8 mouse cellular contexts compared by ENCODE assay signal in the genomic region with DNA sequence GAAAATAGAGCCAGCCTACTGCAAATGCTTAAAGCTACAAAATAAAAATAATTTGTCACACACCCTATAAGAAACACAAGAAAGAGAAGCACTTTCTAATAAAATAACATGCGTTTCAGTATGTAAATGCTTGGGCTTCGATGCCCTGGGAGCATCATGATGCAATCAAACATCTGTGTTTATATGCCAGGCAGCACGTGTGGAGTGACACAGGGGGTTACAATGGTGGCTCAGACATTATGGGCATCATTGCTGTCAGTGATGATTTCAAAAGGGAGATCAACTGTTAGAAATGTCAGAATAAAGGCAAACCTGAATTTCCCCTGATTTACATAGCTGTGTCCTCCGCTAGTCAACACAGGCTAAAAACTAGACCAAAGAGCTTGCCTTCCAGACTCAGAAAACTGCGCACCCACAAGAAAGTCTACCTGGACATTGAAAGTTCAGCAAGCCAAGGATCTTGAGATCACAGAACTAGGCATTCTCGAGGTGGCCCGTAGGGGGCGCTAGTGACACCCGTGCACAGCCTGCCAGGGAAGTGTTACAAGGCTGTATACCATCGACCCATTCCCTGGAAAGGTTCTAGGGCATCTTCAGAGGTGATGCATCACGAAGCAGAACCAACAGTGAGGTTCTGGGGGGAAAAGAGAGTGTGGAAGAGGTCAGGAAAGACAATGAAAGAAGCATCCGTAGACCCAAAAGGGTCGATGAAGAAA. TPM values are rescaled to one million over a fixed set of nuclear protein-coding genes. Genes with fewer than 3 reads are reported as not detected.
DNase-seq lines count a peak whose midpoint lies in the region; ATAC-seq lines count a peak whose summit lies in the region.

No protein-coding gene starts in this region.

- ATAC-seq in forebrain, embryonic 11.5 days (replicated peaks; ENCODE audit: low FRiP score), result no peak
- ATAC-seq in forebrain, embryonic 16.5 days, result no peak
- ATAC-seq in midbrain, embryonic 11.5 days (ENCODE audit: low FRiP score), result no peak
- no peak for ATAC-seq in midbrain, embryonic 14.5 days (ENCODE audit: low FRiP score, low TSS enrichment)
- no peak for ATAC-seq in monocyte, adult 5-6 weeks (replicated peaks; ENCODE audit: insufficient number of reproducible peaks, low FRiP score, low TSS enrichment, poor library complexity, severe bottlenecking)
- no peak for ATAC-seq in neural tube, embryonic 15.5 days (ENCODE audit: low FRiP score)

- WGBS in forebrain, embryonic 11.5 days, result 50% methylated on average over 13 of the region's 13 CpGs
- 48% methylated on average over 13 of the region's 13 CpGs for WGBS in forebrain, embryonic 16.5 days
- 51% methylated on average over 13 of the region's 13 CpGs for WGBS in midbrain, embryonic 11.5 days
- 49% methylated on average over 13 of the region's 13 CpGs for WGBS in midbrain, embryonic 14.5 days
- 48% methylated on average over 13 of the region's 13 CpGs for WGBS in neural tube, embryonic 15.5 days

- H3K27ac ChIP-seq in forebrain, embryonic 11.5 days (ENCODE audit: low read depth, low read length), result no peak overlapping the region
- H3K27ac ChIP-seq in forebrain, embryonic 16.5 days (ENCODE audit: low read length), result no peak overlapping the region
- no peak overlapping the region for H3K27ac ChIP-seq in midbrain, embryonic 11.5 days (ENCODE audit: low read depth, low read length)
- H3K27ac ChIP-seq in midbrain, embryonic 14.5 days (replicated peaks; ENCODE audit: low read depth, low read length), result no peak overlapping the region
- H3K27ac ChIP-seq in neural tube, embryonic 15.5 days (replicated peaks), result no peak overlapping the region

- no peaks in the 10 kb centered on the region for H3K9me3 ChIP-seq in forebrain, embryonic 11.5 days (ENCODE audit: control insufficient read depth, low read length)
- no peaks in the 10 kb centered on the region for H3K9me3 ChIP-seq in forebrain, embryonic 16.5 days (ENCODE audit: control insufficient read depth, low read length)
- H3K9me3 ChIP-seq in midbrain, embryonic 11.5 days (ENCODE audit: control insufficient read depth, low read length), result no peaks in the 10 kb centered on the region
- H3K9me3 ChIP-seq in midbrain, embryonic 14.5 days (ENCODE audit: control insufficient read depth, low read length), result no peaks in the 10 kb centered on the region
- H3K9me3 ChIP-seq in neural tube, embryonic 15.5 days (replicated peaks), result no peaks in the 10 kb centered on the region

- H3K9ac ChIP-seq in forebrain, embryonic 11.5 days (ENCODE audit: low read length), result no peak overlapping the region
- H3K9ac ChIP-seq in forebrain, embryonic 16.5 days (replicated peaks; ENCODE audit: low read depth, low read length), result no peak overlapping the region
- H3K9ac ChIP-seq in midbrain, embryonic 11.5 days (ENCODE audit: low read length), result no peak overlapping the region
- H3K9ac ChIP-seq in midbrain, embryonic 14.5 days (replicated peaks; ENCODE audit: low read length), result no peak overlapping the region
- no peak overlapping the region for H3K9ac ChIP-seq in neural tube, embryonic 15.5 days (replicated peaks)

- no peaks in the 10 kb centered on the region; the same call in 1 of the 2 replicates for H3K27me3 ChIP-seq in forebrain, embryonic 11.5 days (ENCODE audit: control insufficient read depth, insufficient read depth, low read length)
- H3K27me3 ChIP-seq in forebrain, embryonic 16.5 days (replicated peaks; ENCODE audit: control insufficient read depth, insufficient read depth, low read length), result no peaks in the 10 kb centered on the region
- H3K27me3 ChIP-seq in midbrain, embryonic 11.5 days (ENCODE audit: control insufficient read depth, insufficient read depth, low read length), result no peaks in the 10 kb centered on the region
- no peaks in the 10 kb centered on the region for H3K27me3 ChIP-seq in midbrain, embryonic 14.5 days (ENCODE audit: control insufficient read depth, insufficient read depth, low read length)
- no peaks in the 10 kb centered on the region for H3K27me3 ChIP-seq in neural tube, embryonic 15.5 days (replicated peaks)

- H3K36me3 ChIP-seq in forebrain, embryonic 11.5 days (ENCODE audit: control insufficient read depth, insufficient read depth, low read length), result no peaks in the 10 kb centered on the region
- H3K36me3 ChIP-seq in forebrain, embryonic 16.5 days (ENCODE audit: control insufficient read depth, insufficient read depth), result no peaks in the 10 kb centered on the region
- H3K36me3 ChIP-seq in midbrain, embryonic 11.5 days (ENCODE audit: control insufficient read depth, insufficient read depth, low read length), result no peaks in the 10 kb centered on the region
- no peaks in the 10 kb centered on the region for H3K36me3 ChIP-seq in midbrain, embryonic 14.5 days (ENCODE audit: control insufficient read depth, insufficient read depth, low read length)
- H3K36me3 ChIP-seq in neural tube, embryonic 15.5 days, result no peaks in the 10 kb centered on the region

- H3K4me2 ChIP-seq in forebrain, embryonic 11.5 days (ENCODE audit: low read depth, low read length, severe bottlenecking), result no peak overlapping the region
- no peak overlapping the region for H3K4me2 ChIP-seq in forebrain, embryonic 16.5 days (ENCODE audit: low read length)
- H3K4me2 ChIP-seq in midbrain, embryonic 11.5 days, result no peak overlapping the region
- no peak overlapping the region for H3K4me2 ChIP-seq in midbrain, embryonic 14.5 days (ENCODE audit: low read length)
- H3K4me2 ChIP-seq in neural tube, embryonic 15.5 days, result no peak overlapping the region

- peak; percentile 61 for DNase-seq in forebrain, embryonic 11.5 days (ENCODE audit: low spot score)
- DNase-seq in midbrain, embryonic 11.5 days (ENCODE audit: low spot score, missing footprints), result peak; percentile 86
- no peak for DNase-seq in midbrain, embryonic 14.5 days
- DNase-seq in cerebellum, postnatal 10 days, result peak; percentile 73 to 76
- peak; percentile 54 for DNase-seq in naive thymus-derived CD4-positive, alpha-beta T cell, adult 2 months (ENCODE audit: low read depth)

- H3K4me3 ChIP-seq in forebrain, embryonic 11.5 days (ENCODE audit: low read depth, low read length), result no peak overlapping the region
- no peak overlapping the region for H3K4me3 ChIP-seq in forebrain, embryonic 16.5 days (replicated peaks; ENCODE audit: low read length)
- H3K4me3 ChIP-seq in midbrain, embryonic 11.5 days (ENCODE audit: low read depth, low read length), result no peak overlapping the region
- no peak overlapping the region for H3K4me3 ChIP-seq in midbrain, embryonic 14.5 days (replicated peaks; ENCODE audit: low read depth, low read length)
- no peak overlapping the region for H3K4me3 ChIP-seq in neural tube, embryonic 15.5 days (replicated peaks)

- no peaks in the 10 kb centered on the region for H3K4me1 ChIP-seq in forebrain, embryonic 11.5 days (replicated peaks; ENCODE audit: control insufficient read depth, insufficient read depth, low read length)
- H3K4me1 ChIP-seq in forebrain, embryonic 16.5 days (replicated peaks; ENCODE audit: control insufficient read depth, insufficient read depth, low read length), result peaks cover 8% of the 10 kb centered on the region; the same call in 1 of the 2 replicates
- no peaks in the 10 kb centered on the region for H3K4me1 ChIP-seq in midbrain, embryonic 11.5 days (ENCODE audit: control insufficient read depth, insufficient read depth, low read length)
- H3K4me1 ChIP-seq in midbrain, embryonic 14.5 days (ENCODE audit: control insufficient read depth, insufficient read depth, low read length), result no peaks in the 10 kb centered on the region
- H3K4me1 ChIP-seq in neural tube, embryonic 15.5 days, result peaks cover 10% of the 10 kb centered on the region; the same call in 1 of the 2 replicates

RNA-seq across cellular contexts. Expression of a gene that starts 35.0 kb away (rescaled TPM):
- 0.20 and 0.41 TPM in 2 replicates for polyA plus RNA-seq in forebrain, embryonic 11.5 days (2014; fragmentation: Nextera tagmentation; extraction: Ambion mirVana)
- 0.11 and 0.27 TPM in 2 replicates for polyA plus RNA-seq in forebrain, embryonic 16.5 days (2015; fragmentation: Nextera tagmentation; extraction: Ambion mirVana)
- 0.15 and 0.44 TPM in 2 replicates for polyA plus RNA-seq in midbrain, embryonic 11.5 days (2014; fragmentation: Nextera tagmentation; extraction: Ambion mirVana)
- 0.23 and 0.29 TPM in 2 replicates for polyA plus RNA-seq in midbrain, embryonic 14.5 days (2014; fragmentation: Nextera tagmentation; extraction: Ambion mirVana)
- 0.67 TPM in 1 of 3 replicates, not detected in the others for total RNA-seq in monocyte, adult 5-6 weeks (2017)
- 0.36 and 0.41 TPM in 2 replicates for polyA plus RNA-seq in neural tube, embryonic 15.5 days (2015; fragmentation: Nextera tagmentation; extraction: Ambion mirVana)

RNA-seq across cellular contexts. Expression of a gene that starts 39.5 kb away (rescaled TPM):
- polyA plus RNA-seq in forebrain, embryonic 11.5 days (2014; fragmentation: Nextera tagmentation; extraction: Ambion mirVana), result 228 and 241 TPM in 2 replicates
- polyA plus RNA-seq in forebrain, embryonic 16.5 days (2015; fragmentation: Nextera tagmentation; extraction: Ambion mirVana), result 64.1 and 80.3 TPM in 2 replicates
- polyA plus RNA-seq in midbrain, embryonic 11.5 days (2014; fragmentation: Nextera tagmentation; extraction: Ambion mirVana), result 201 and 214 TPM in 2 replicates
- 26.5 and 39.3 TPM in 2 replicates for polyA plus RNA-seq in midbrain, embryonic 14.5 days (2014; fragmentation: Nextera tagmentation; extraction: Ambion mirVana)
- not detected in 3 replicates for total RNA-seq in monocyte, adult 5-6 weeks (2017)
- 19.1 and 33.3 TPM in 2 replicates for polyA plus RNA-seq in neural tube, embryonic 15.5 days (2015; fragmentation: Nextera tagmentation; extraction: Ambion mirVana)
